Mouse (Mus musculus): ENCODE data around the gene Adam12. TPM values are rescaled to one million over a fixed set of nuclear protein-coding genes. Genes with fewer than 3 reads are reported as not detected.

Gene Adam12
- polyA plus RNA-seq, 1 experiment from 2014 or later: 7.0 TPM

DNA sequence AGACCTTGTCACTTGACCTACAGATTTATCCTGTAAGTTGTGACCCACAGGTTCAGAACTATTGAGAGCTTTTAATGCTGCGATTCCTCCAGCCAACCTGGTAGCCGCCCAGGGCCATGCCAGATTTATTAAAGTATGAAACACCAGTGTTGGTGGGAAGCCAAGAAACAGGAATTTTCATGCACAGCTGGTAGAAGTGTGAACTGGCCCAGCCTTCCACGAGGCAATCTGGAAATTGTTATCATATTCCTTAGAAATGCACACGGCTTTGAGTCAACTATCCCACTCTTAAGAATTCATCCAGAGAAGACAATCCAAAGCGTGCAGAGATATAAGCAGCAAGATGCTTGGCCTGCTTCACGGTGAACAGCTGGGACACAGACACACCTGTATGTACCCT is 82.6 kb downstream of the Adam12 start:
- Histone ChIP-seq H3K9me3 (ENCODE audit: control insufficient read depth, low read length) (no peaks in the 10 kb centered on the region), H3K27me3 (ENCODE audit: control insufficient read depth, insufficient read depth, low read length) (no peaks in the 10 kb centered on the region), H3K4me2 (replicated peaks; ENCODE audit: low read depth, low read length) (no peak overlapping the region), H3K27ac (ENCODE audit: low read depth, low read length) (no peak overlapping the region), H3K4me1 (ENCODE audit: control insufficient read depth, insufficient read depth, low read length) (no peaks in the 10 kb centered on the region), H3K4me3 (ENCODE audit: low read length) (no peak overlapping the region), H3K9ac (ENCODE audit: low read depth, low read length) (no peak overlapping the region), H3K36me3 (ENCODE audit: control insufficient read depth, insufficient read depth, low read length) (no peaks in the 10 kb centered on the region)
- 77% methylated on average over 6 of the region's 6 CpGs for WGBS
- ATAC-seq (ENCODE audit: low FRiP score, low TSS enrichment): no peak

- H3K4me1 ChIP-seq (ENCODE audit: control insufficient read depth, insufficient read depth, low read length): no peaks in the 10 kb centered on the region
- no peaks in the 10 kb centered on the region for H3K36me3 ChIP-seq (ENCODE audit: control insufficient read depth, insufficient read depth, low read length)
- no peak for ATAC-seq (ENCODE audit: low FRiP score, low TSS enrichment)
- no peak overlapping the region for H3K4me2 ChIP-seq (replicated peaks; ENCODE audit: low read depth, low read length)
- H3K4me3 ChIP-seq (ENCODE audit: low read length): no peak overlapping the region
- no peak overlapping the region for H3K27ac ChIP-seq (ENCODE audit: low read depth, low read length)
- WGBS: 84% methylated on average over 3 of the region's 3 CpGs
- no peaks in the 10 kb centered on the region for H3K9me3 ChIP-seq (ENCODE audit: control insufficient read depth, low read length)
- no peaks in the 10 kb centered on the region for H3K27me3 ChIP-seq (ENCODE audit: control insufficient read depth, insufficient read depth, low read length)
- no peak overlapping the region for H3K9ac ChIP-seq (ENCODE audit: low read depth, low read length)
Observed at GRCm38 (mm10) chr7:134147561-134147960, 84.4 kb downstream of the Adam12 start.

GRCm38 (mm10) chr7:134146821-134147220 is 85.1 kb downstream of the Adam12 start:
- Histone ChIP-seq H3K4me3 (ENCODE audit: low read length) (no peak overlapping the region), H3K9ac (ENCODE audit: low read depth, low read length) (no peak overlapping the region), H3K27me3 (ENCODE audit: control insufficient read depth, insufficient read depth, low read length) (no peaks in the 10 kb centered on the region), H3K27ac (ENCODE audit: low read depth, low read length) (no peak overlapping the region), H3K4me2 (replicated peaks; ENCODE audit: low read depth, low read length) (no peak overlapping the region), H3K9me3 (ENCODE audit: control insufficient read depth, low read length) (no peaks in the 10 kb centered on the region), H3K36me3 (ENCODE audit: control insufficient read depth, insufficient read depth, low read length) (no peaks in the 10 kb centered on the region), H3K4me1 (ENCODE audit: control insufficient read depth, insufficient read depth, low read length) (no peaks in the 10 kb centered on the region)
- whole genome bisulfite sequencing: 97% methylated on average over 2 of the region's 2 CpGs
- no peak for ATAC-seq (ENCODE audit: low FRiP score, low TSS enrichment)

DNA sequence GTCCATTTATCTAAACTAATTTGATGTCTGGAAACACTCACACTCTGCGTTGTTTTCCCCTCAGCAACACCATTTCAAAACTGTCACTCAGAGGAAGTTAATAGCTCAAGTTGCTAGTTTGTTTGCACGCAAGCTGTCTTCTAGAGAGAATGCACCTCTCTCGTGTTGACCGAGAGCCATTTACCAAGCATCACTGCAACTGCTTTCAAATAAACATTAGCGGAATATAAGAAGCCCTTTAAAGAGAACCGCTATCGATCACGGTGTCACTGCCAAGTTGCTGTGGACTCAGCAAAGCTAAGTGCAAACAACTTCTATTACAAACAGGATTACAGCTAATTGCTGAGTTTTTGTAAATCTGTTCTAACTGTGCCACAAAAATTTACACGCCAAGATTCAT is 87.8 kb downstream of the Adam12 start:
- Histone ChIP-seq H3K4me2 (replicated peaks; ENCODE audit: low read depth, low read length) (no peak overlapping the region), H3K4me1 (ENCODE audit: control insufficient read depth, insufficient read depth, low read length) (no peaks in the 10 kb centered on the region), H3K27ac (ENCODE audit: low read depth, low read length) (no peak overlapping the region), H3K36me3 (ENCODE audit: control insufficient read depth, insufficient read depth, low read length) (no peaks in the 10 kb centered on the region), H3K9ac (ENCODE audit: low read depth, low read length) (no peak overlapping the region), H3K27me3 (ENCODE audit: control insufficient read depth, insufficient read depth, low read length) (no peaks in the 10 kb centered on the region), H3K9me3 (ENCODE audit: control insufficient read depth, low read length) (no peaks in the 10 kb centered on the region), H3K4me3 (ENCODE audit: low read length) (no peak overlapping the region)
- WGBS: 85% methylated on average over 9 of the region's 9 CpGs
- no peak for ATAC-seq (ENCODE audit: low FRiP score, low TSS enrichment)

GRCm38 (mm10) chr7:134139291-134139949 is 92.5 kb downstream of the Adam12 start:
- WGBS: 56% methylated on average over 4 of the region's 4 CpGs
- Histone ChIP-seq H3K9ac (ENCODE audit: low read depth, low read length) (no peak overlapping the region), H3K4me1 (ENCODE audit: control insufficient read depth, insufficient read depth, low read length) (no peaks in the 10 kb centered on the region), H3K4me3 (ENCODE audit: low read length) (no peak overlapping the region), H3K9me3 (ENCODE audit: control insufficient read depth, low read length) (no peaks in the 10 kb centered on the region), H3K27ac (ENCODE audit: low read depth, low read length) (no peak overlapping the region), H3K36me3 (ENCODE audit: control insufficient read depth, insufficient read depth, low read length) (no peaks in the 10 kb centered on the region), H3K4me2 (replicated peaks; ENCODE audit: low read depth, low read length) (no peak overlapping the region), H3K27me3 (ENCODE audit: control insufficient read depth, insufficient read depth, low read length) (no peaks in the 10 kb centered on the region)
- ATAC-seq (ENCODE audit: low FRiP score, low TSS enrichment): no peak

DNA sequence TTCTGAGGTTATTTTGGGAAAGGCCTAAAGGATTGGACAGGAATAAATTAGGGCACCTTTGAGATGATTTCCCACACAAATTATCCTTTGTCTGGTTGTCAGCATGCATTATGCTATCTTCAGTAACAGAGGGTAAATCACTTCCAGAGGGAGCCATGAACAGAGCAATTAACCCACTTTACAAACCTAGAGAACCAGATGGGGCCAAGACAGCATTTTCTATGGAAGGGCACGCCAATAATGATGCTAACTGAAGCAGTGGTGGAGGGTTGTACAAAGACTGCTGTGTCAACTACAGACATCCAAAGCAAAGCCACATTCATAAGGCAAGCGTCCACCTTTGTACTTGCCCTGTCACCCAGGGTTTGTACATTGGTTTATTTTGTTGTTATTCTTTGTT is 99.6 kb downstream of the Adam12 start:
- no peaks in the 10 kb centered on the region for H3K9me3 ChIP-seq (ENCODE audit: control insufficient read depth, low read length)
- H3K9ac ChIP-seq (ENCODE audit: low read depth, low read length): no peak overlapping the region
- no peaks in the 10 kb centered on the region for H3K4me1 ChIP-seq (ENCODE audit: control insufficient read depth, insufficient read depth, low read length)
- 81% methylated on average over 2 of the region's 2 CpGs for WGBS
- no peak overlapping the region for H3K27ac ChIP-seq (ENCODE audit: low read depth, low read length)
- H3K4me2 ChIP-seq (replicated peaks; ENCODE audit: low read depth, low read length): no peak overlapping the region
- H3K27me3 ChIP-seq (ENCODE audit: control insufficient read depth, insufficient read depth, low read length): no peaks in the 10 kb centered on the region
- no peaks in the 10 kb centered on the region for H3K36me3 ChIP-seq (ENCODE audit: control insufficient read depth, insufficient read depth, low read length)
- H3K4me3 ChIP-seq (ENCODE audit: low read length): no peak overlapping the region
- ATAC-seq (ENCODE audit: low FRiP score, low TSS enrichment): no peak

DNA sequence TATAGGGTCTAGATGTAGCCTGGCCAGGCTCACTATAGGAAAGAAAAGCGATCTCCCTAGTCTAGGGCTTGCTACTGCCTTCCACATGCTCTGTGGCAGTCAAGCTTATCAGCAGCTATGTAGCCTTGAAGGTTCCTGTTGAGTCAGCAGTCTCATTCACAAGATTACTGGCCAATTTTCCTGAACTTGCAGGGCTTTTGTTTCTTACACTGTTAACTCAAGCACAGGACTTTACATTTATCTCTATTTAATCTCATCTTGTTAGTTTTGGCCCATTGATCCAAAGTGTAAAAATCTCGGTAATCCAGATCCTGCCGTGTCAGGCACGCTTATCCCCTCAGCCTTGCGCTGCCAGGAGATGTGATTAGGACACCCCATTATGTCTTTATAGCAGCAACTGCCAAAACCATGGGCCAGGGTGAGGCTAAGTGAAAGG is 103.8 kb downstream of the Adam12 start:
- Histone ChIP-seq H3K36me3 (ENCODE audit: control insufficient read depth, insufficient read depth, low read length) (no peaks in the 10 kb centered on the region), H3K4me1 (ENCODE audit: control insufficient read depth, insufficient read depth, low read length) (no peaks in the 10 kb centered on the region), H3K27ac (ENCODE audit: low read depth, low read length) (no peak overlapping the region), H3K4me3 (ENCODE audit: low read length) (no peak overlapping the region), H3K4me2 (replicated peaks; ENCODE audit: low read depth, low read length) (no peak overlapping the region), H3K9me3 (ENCODE audit: control insufficient read depth, low read length) (no peaks in the 10 kb centered on the region), H3K27me3 (ENCODE audit: control insufficient read depth, insufficient read depth, low read length) (no peaks in the 10 kb centered on the region), H3K9ac (ENCODE audit: low read depth, low read length) (no peak overlapping the region)
- ATAC-seq (ENCODE audit: low FRiP score, low TSS enrichment): no peak
- 71% methylated on average over 5 of the region's 5 CpGs for WGBS

- Histone ChIP-seq H3K4me3 (ENCODE audit: low read length) (no peak overlapping the region), H3K9me3 (ENCODE audit: control insufficient read depth, low read length) (no peaks in the 10 kb centered on the region), H3K27me3 (ENCODE audit: control insufficient read depth, insufficient read depth, low read length) (no peaks in the 10 kb centered on the region), H3K9ac (ENCODE audit: low read depth, low read length) (no peak overlapping the region), H3K27ac (ENCODE audit: low read depth, low read length) (no peak overlapping the region), H3K36me3 (ENCODE audit: control insufficient read depth, insufficient read depth, low read length) (no peaks in the 10 kb centered on the region), H3K4me2 (replicated peaks; ENCODE audit: low read depth, low read length) (no peak overlapping the region), H3K4me1 (ENCODE audit: control insufficient read depth, insufficient read depth, low read length) (no peaks in the 10 kb centered on the region)
- WGBS: 55% methylated on average over 2 of the region's 2 CpGs
- ATAC-seq (ENCODE audit: low FRiP score, low TSS enrichment): no peak
Observed at GRCm38 (mm10) chr7:134121397-134121796, 110.5 kb downstream of the Adam12 start.

DNA sequence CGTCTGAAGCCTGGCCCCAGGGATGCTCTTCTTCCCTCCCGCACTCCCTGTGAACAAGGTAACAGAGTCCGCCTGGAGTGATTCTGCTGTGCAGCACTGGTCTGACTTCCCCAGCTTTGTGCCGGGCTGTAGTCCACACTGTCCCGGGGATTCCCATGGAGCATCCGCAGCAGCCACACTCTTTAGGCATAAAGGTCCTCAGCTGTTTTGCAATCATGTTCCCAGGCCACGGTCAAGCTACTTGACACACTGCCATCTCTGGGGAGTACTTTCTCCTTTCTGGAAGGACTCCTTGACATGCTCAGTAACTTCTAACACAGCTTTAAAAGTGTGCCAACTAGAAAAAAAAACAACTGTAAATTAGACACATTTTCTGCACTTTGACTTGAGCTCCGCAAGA is 116.5 kb downstream of the Adam12 start:
- WGBS: 78% methylated on average over 8 of the region's 8 CpGs
- Histone ChIP-seq H3K9ac (ENCODE audit: low read depth, low read length) (no peak overlapping the region), H3K9me3 (ENCODE audit: control insufficient read depth, low read length) (no peaks in the 10 kb centered on the region), H3K27ac (ENCODE audit: low read depth, low read length) (no peak overlapping the region), H3K4me1 (ENCODE audit: control insufficient read depth, insufficient read depth, low read length) (0 out of 2 replicates have a peak, but pooled peaks cover 2% of the 10 kb centered on the region), H3K4me2 (replicated peaks; ENCODE audit: low read depth, low read length) (no peak overlapping the region), H3K27me3 (ENCODE audit: control insufficient read depth, insufficient read depth, low read length) (no peaks in the 10 kb centered on the region), H3K36me3 (ENCODE audit: control insufficient read depth, insufficient read depth, low read length) (no peaks in the 10 kb centered on the region), H3K4me3 (ENCODE audit: low read length) (no peak overlapping the region)
- no peak for ATAC-seq (ENCODE audit: low FRiP score, low TSS enrichment)
